Mouse (Mus musculus) embryonic facial prominence, embryonic 10.5 days (tissue): ENCODE measurements at regions not wholly inside any gene's neighbourhood (a gene's known extent, or its start where the extent isn't known, plus 50 kb on each side); places are given as distances from the start of the nearest gene placed in this dataset.

ENCODE experiments used
- DNase-seq: peaks from one replicate; pipeline ENCODE4 v3.0.0-alpha.2; 2017; ENCODE audit warnings: low spot score
- H3K27ac ChIP-seq: fragments of 300-500 bp; sonication (generic); replicated peaks from 2 replicates; pipeline ENCODE4 v1.5.1; 2016; ENCODE audit warnings: mild to moderate bottlenecking
- H3K27me3 ChIP-seq: fragments of 300-500 bp; sonication (generic); replicated peaks from 2 replicates; pipeline ENCODE4 v1.6.1; 2016; ENCODE audit warnings: low read depth, mild to moderate bottlenecking; ENCODE audit not compliant: poor library complexity, severe bottlenecking
- H3K36me3 ChIP-seq: fragments of 300-500 bp; sonication (generic); replicated peaks from 2 replicates; pipeline ENCODE4 v1.6.1; 2016; ENCODE audit warnings: mild to moderate bottlenecking, moderate library complexity
- H3K4me1 ChIP-seq: fragments of 300-500 bp; sonication (generic); 2 replicates; pipeline ENCODE4 v1.6.1; 2016
- H3K4me3 ChIP-seq: fragments of 300-500 bp; sonication (generic); 2 replicates; pipeline ENCODE4 v1.5.1; 2016; ENCODE audit warnings: mild to moderate bottlenecking, moderate library complexity
- H3K9me3 ChIP-seq: fragments of 300-500 bp; sonication (generic); 2 replicates; pipeline ENCODE4 v1.6.1; 2016; ENCODE audit warnings: mild to moderate bottlenecking
- WGBS: fragments of 180-500 bp; shearing (Covaris S2); methylation state at CpG from one replicate; pipeline ENCODE4 v1.1.7; 2016; 5-methylcytosine and 5-hydroxymethylcytosine counted together

- H3K27me3 ChIP-seq: no peaks in the 10 kb centered on the region
- no peak overlapping the region for H3K27ac ChIP-seq
- DNase-seq: no peak
- no peak overlapping the region for H3K4me3 ChIP-seq
- 90% methylated on average over 6 of the region's 6 CpGs for WGBS
- H3K36me3 ChIP-seq: no peaks in the 10 kb centered on the region
- H3K9me3 ChIP-seq: no peaks in the 10 kb centered on the region
- H3K4me1 ChIP-seq: no peaks in the 10 kb centered on the region
Observed at GRCm38 (mm10) chr12:30729437-30729836, 145.2 kb downstream of the Tmem18 start.

DNA sequence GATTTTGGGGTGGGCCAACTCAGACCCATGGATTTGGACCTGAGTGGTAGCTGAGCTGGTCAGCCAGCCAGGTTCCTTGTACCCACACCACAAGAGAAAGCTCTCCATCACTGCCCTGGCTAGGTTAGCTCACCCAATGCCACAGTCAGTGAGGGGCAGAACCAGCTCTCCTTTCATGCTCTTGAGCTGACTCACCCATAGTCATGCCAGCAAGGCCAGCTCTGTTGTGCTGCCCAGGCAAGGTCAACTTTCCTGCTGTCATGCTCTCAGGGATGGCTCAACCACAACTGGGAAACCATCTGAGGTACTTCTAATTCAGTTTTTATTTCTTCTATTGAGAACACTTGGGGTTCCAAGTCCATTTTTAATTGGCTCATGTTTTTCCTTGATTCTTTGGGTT is 116.5 kb upstream of the Alkal2 start:
- DNase-seq: no peak
- no peaks in the 10 kb centered on the region for H3K27me3 ChIP-seq
- H3K36me3 ChIP-seq: no peaks in the 10 kb centered on the region
- no peak overlapping the region for H3K27ac ChIP-seq
- H3K9me3 ChIP-seq: no peaks in the 10 kb centered on the region
- no peaks in the 10 kb centered on the region for H3K4me1 ChIP-seq
- H3K4me3 ChIP-seq: no peak overlapping the region

DNA sequence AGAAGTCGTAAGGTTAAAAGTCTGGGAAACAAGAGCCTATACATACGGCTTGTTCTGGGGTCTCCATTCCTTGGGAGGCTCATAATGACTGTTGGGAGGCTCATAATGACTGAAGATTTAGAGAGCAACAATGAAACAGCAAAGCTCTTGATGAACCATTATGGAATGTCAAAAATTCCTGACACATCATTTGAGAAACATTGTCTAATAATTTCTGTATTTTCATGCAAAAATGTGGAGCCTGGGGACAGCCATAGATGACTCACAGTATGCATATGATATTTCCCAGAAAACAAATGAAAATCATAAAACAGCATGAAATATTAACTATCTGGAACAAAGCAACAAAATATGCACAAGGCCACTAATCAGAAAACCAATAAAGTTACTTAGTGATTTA is 90.8 kb upstream of the Alkal2 start:
- no peak for DNase-seq
- Histone ChIP-seq H3K4me3 (no peak overlapping the region), H3K27ac (no peak overlapping the region), H3K9me3 (no peaks in the 10 kb centered on the region), H3K27me3 (no peaks in the 10 kb centered on the region), H3K36me3 (no peaks in the 10 kb centered on the region), H3K4me1 (no peaks in the 10 kb centered on the region)
- WGBS: 87% methylated on average over 2 of the region's 2 CpGs

DNA sequence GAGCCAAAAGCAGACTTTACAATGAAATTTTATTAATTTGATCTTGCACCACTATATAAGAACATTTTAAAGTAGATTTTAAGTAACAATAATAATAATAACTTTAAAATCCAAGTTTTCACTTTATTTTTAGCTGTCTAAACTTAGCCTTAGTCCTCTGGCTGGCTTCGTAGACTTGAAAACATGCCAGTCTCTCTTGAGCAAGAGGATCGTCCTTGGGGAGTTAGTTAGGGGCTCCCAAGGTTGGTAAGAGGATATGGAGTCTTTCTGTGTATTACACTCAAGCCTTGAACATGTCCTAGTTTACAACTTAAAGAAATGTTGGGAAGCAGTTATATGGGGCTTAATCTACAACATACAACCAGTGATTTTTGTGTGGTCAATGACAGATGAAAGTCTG is 68.0 kb upstream of the Alkal2 start:
- DNase-seq: no peak
- H3K27me3 ChIP-seq: no peaks in the 10 kb centered on the region
- no peaks in the 10 kb centered on the region for H3K36me3 ChIP-seq
- H3K9me3 ChIP-seq: no peaks in the 10 kb centered on the region
- no peak overlapping the region for H3K27ac ChIP-seq
- WGBS: 88% methylated on average over 2 of the region's 2 CpGs
- no peaks in the 10 kb centered on the region for H3K4me1 ChIP-seq
- no peak overlapping the region for H3K4me3 ChIP-seq

DNA sequence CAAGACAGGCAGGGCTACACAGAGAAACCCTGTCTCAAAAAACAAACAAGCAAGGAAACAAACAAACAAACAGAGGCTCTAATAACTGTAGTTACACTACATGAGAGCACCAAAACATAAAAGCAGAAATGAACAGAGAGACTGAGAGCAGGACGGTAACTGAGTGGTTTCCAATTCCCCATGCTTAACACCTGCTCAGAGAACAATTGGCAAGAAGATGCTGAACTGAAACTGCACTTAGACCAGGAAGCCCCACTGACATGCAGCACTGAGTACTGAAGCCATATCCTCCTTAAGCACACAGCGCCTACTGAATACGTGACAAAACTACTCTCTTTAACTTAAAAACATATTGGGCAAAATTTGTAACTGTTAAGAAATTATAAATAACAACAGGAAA is 52.7 kb upstream of the Alkal2 start:
- Histone ChIP-seq H3K36me3 (no peaks in the 10 kb centered on the region), H3K9me3 (no peaks in the 10 kb centered on the region), H3K27ac (no peak overlapping the region), H3K4me3 (no peak overlapping the region), H3K4me1 (no peaks in the 10 kb centered on the region), H3K27me3 (no peaks in the 10 kb centered on the region)
- DNase-seq: no peak
- 88% methylated on average over 3 of the region's 3 CpGs for WGBS
